Mouse (Mus musculus): ENCODE results near the gene Adprh. TPM values are rescaled to one million over a fixed set of nuclear protein-coding genes. Genes with fewer than 3 reads are reported as not detected.
"Not testable (repeated sequence)": the region's sequence is repeated elsewhere in the genome, so short reads cannot be mapped to it uniquely, and the experiment has no call there.

The Adprh gene
- polyA plus RNA-seq, 1 experiment from 2014 or later, result 29.4 TPM

DNA sequence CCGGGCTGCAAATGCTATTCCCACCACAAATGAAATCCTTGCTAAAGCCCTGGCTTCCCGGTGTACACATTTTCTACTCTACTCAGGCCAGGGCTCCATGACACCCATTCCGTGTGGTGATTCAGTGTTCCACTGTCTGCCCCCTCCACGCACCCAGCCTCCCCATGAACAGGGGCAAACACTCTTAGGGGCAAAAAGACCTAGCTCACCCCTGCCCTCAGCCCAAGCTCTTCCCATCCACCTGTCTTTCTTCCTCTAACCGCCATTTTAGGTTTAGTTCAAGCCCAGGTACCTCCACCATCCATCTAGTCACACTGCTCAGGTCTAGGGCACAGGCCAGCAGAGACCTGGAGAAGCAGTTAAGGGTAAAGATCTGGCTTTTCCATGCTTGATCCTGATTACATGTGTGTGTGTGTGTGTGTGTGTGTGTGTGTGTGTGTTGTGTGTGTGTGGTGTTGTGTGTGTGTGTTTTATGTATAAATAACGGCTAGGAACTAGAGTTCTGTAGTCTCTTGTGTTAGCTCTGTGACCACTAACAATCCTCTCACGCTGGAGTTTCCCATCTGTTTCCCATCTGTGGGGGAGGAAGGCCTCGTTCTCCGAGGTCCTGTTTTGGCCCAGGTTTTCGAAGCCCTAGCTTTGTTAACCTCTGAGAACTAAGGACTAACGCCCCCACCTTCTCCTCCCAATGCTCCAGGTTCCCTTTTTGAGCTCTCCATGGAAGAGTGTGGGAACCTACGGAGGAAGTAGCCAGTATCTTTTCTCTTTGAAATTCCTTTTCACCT is 890 bp downstream of the Adprh start:
- H3K36me3 ChIP-seq (replicated peaks), result peaks cover 21% of the 10 kb centered on the region
- peak overlapping the region; percentile 88 for H3K4me3 ChIP-seq (replicated peaks)
- peaks cover 23% of the 10 kb centered on the region for H3K4me1 ChIP-seq (replicated peaks)
- H3K4me2 ChIP-seq, result peak overlapping the region; percentile 84
- no peak for ATAC-seq (ENCODE audit: insufficient read depth)
- WGBS (ENCODE audit: insufficient replicate concordance), result 42% methylated on average over 12 of the region's 12 CpGs
- no peaks in the 10 kb centered on the region for H3K9me3 ChIP-seq (replicated peaks)
- H3K27me3 ChIP-seq, result no peaks in the 10 kb centered on the region
- peak overlapping the region; percentile 88 for H3K9ac ChIP-seq
- peak overlapping the region; percentile 90 for H3K27ac ChIP-seq (replicated peaks)

DNA sequence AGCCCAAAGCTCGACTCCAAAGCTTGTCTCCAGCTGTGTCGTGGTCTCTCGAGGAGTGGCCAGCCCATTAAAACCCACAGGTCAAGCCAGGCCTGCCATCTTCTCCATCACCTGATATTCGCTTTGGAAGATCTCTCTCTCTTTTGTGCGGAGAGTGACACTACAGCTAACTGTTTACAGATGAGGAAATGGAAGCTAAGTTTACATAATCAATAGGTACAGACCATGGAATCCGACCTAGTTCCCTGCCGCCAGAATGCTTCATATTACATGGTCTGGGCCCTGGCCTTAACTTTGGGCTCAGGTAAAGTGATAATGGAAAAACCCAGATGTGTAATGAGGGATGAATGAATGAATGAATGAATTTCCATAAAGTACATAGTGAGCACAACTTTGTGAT is 1.8 kb downstream of the Adprh start:
- Histone ChIP-seq H3K4me1 (replicated peaks) (peaks cover 23% of the 10 kb centered on the region), H3K36me3 (replicated peaks) (peaks cover 29% of the 10 kb centered on the region), H3K27me3 (no peaks in the 10 kb centered on the region), H3K9me3 (replicated peaks) (no peaks in the 10 kb centered on the region), H3K9ac (no peak overlapping the region), H3K4me3 (replicated peaks) (no peak overlapping the region), H3K4me2 (no peak overlapping the region), H3K27ac (replicated peaks) (peak overlapping the region; percentile 48)
- ATAC-seq (ENCODE audit: insufficient read depth), result no peak
- 79% methylated on average over 7 of the region's 7 CpGs for WGBS (ENCODE audit: insufficient replicate concordance)

DNA sequence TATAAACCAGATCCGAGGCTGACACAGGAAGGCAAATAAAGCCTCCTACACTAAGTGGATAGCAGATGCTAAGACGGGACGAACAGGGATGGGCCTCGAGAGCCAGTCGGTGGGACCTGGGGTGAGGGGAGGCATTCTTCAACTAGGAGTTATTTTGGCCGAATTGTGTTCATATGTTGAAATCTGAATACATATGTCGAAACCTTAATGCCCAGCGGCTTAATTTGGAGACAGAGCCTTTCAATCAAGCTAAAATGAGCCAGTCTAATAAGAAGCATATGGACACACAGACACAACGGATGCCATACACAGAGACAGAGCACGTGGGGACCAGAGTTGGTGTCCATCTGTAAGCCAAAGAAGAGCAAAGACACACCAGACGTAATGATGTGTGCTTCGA is 4.0 kb downstream of the Adprh start:
- H3K27ac ChIP-seq (replicated peaks), result no peak overlapping the region
- H3K9ac ChIP-seq, result no peak overlapping the region
- H3K4me1 ChIP-seq (replicated peaks), result peaks cover 17% of the 10 kb centered on the region
- H3K9me3 ChIP-seq (replicated peaks), result no peaks in the 10 kb centered on the region
- no peaks in the 10 kb centered on the region for H3K27me3 ChIP-seq
- no peak overlapping the region for H3K4me3 ChIP-seq (replicated peaks)
- H3K36me3 ChIP-seq (replicated peaks), result peaks cover 47% of the 10 kb centered on the region
- H3K4me2 ChIP-seq, result no peak overlapping the region
- 80% methylated on average over 12 of the region's 12 CpGs for WGBS (ENCODE audit: insufficient replicate concordance)
- ATAC-seq (ENCODE audit: insufficient read depth), result no peak

DNA sequence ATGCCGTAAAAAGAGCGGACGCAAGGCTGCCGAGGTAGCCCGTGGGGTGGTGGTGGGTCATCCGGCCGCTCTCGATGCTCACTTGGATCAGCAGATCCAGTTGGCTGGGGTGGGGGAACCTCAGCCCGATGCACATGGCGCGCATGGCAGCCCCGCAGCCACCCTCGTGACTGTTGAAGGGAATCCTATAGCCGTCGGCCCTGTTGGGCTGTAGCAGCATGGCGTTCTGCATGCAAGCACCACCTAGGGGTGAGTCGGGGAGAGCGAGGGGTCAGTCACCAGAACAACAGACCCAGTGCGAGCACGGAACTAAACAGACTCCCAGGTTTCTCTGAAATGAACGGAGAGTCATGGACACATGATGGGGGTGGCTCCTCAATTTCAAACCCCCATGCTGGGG is 5.1 kb downstream of the Adprh start:
- Histone ChIP-seq H3K27ac (replicated peaks) (no peak overlapping the region), H3K9ac (no peak overlapping the region), H3K9me3 (replicated peaks) (no peaks in the 10 kb centered on the region), H3K27me3 (no peaks in the 10 kb centered on the region), H3K36me3 (replicated peaks) (peaks cover 47% of the 10 kb centered on the region), H3K4me2 (no peak overlapping the region), H3K4me3 (replicated peaks) (no peak overlapping the region), H3K4me1 (replicated peaks) (peaks cover 12% of the 10 kb centered on the region)
- no peak for ATAC-seq (ENCODE audit: insufficient read depth)
- 87% methylated on average over 21 of the region's 21 CpGs for WGBS (ENCODE audit: insufficient replicate concordance)

DNA sequence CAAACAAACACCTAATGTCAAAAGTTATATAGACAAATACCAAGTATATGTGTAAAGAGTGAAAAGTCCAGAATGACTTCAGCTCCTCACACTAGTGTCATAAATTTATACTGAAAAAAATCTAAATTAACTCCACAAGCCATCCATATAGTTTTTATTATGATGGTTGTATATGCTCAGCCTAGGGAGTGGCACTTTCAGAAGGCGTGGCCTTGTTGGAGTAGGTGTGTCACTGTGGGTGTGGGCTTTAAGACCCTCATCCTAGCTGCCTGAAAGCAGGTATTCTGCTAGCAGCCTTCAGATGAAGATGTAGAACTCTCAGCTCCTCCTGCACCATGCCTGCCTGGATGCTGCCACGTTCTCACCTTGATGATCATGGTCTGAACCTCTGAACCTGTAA is 6.4 kb downstream of the Adprh start:
- not testable (repeated sequence) for H3K4me2 ChIP-seq; H3K27ac ChIP-seq (replicated peaks); ATAC-seq (ENCODE audit: insufficient read depth); H3K9ac ChIP-seq; H3K27me3 ChIP-seq; H3K9me3 ChIP-seq (replicated peaks); H3K4me3 ChIP-seq (replicated peaks); H3K4me1 ChIP-seq (replicated peaks)
- 75% methylated on average over 2 of the region's 2 CpGs for WGBS (ENCODE audit: insufficient replicate concordance)
- H3K36me3 ChIP-seq (replicated peaks), result peaks cover 47% of the 10 kb centered on the region

DNA sequence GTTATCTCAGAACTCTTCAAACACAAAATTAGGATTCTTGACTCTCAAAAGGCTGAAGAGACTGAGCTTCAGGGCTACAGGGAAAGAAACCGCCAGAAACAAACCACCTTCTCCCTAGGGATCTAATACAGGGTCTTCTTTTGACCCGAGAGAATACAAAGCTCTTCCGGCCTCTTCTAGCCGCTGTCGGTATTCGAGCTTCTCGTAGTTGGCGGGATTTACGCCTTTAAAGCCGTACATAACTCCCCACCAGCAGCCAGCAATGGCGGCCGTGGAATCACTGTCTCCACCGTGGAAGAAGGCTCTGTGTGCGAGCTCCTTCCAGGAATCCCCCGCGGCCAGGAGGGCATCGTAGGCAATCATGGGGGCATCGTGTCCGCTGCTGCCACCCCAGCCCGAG is 6.9 kb downstream of the Adprh start:
- H3K4me2 ChIP-seq, result no peak overlapping the region
- H3K4me1 ChIP-seq (replicated peaks), result no peaks in the 10 kb centered on the region; the same call in 1 of the 2 replicates
- no peaks in the 10 kb centered on the region for H3K9me3 ChIP-seq (replicated peaks)
- H3K36me3 ChIP-seq (replicated peaks), result peaks cover 47% of the 10 kb centered on the region
- no peak for ATAC-seq (ENCODE audit: insufficient read depth)
- no peaks in the 10 kb centered on the region for H3K27me3 ChIP-seq
- WGBS (ENCODE audit: insufficient replicate concordance), result 89% methylated on average over 20 of the region's 20 CpGs
- no peak overlapping the region for H3K27ac ChIP-seq (replicated peaks)
- H3K4me3 ChIP-seq (replicated peaks), result no peak overlapping the region
- no peak overlapping the region for H3K9ac ChIP-seq

DNA sequence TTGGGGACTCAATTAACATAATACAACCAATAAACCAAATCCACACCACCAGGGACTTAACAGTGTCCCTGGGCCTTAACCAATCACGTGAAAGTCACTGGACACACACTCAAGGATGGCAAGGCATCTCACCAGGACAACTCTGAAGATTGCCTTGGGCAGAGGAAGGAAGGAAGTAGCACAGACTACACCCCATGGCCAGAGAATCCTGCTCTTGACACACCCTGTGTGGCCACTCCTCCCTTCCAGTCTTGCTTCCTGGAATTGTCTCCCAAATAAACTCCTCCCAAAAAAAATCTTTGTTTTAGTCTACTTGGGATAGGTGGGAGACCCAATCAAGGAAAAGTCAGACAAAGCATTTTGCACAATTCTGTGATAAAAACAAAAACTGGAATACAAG is 7.5 kb downstream of the Adprh start:
- H3K9ac ChIP-seq, result no peak overlapping the region

DNA sequence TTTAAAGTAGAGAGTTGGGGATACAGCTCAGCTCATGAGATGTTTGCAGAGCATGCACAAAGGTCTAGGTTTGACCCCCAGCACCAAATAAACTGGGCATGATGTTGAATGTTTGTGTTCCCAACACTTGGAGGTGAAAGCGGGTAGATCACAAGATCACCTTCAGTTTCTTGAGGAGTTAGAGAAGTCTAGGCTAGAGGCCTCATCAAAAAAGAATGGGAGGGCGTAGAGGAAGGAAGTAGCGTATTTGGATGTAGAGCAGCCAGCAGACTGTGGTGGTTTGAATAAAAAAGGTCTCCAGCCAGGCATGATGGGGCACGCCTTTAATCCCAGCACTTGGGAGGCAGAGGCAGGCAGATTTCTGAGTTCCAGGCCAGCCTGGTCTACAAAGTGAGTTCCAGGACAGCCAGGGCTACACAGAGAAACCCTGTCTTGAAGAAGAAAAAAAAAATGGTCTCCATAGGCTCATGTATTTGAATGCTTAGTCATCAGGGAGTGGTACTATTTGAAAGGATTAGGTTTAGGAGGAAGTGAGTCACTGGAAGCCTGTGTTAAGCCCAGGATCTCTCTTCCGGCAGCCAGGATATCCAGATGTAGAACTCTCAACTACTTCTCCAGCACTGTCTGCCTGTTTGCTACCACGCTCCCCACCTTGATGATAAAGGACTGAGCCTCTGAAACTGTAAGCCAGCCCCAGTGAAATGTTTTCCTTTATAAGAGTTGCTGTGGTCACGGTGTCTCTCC is 8.6 kb downstream of the Adprh start:
- Histone ChIP-seq H3K27me3 (no peaks in the 10 kb centered on the region), H3K9me3 (replicated peaks) (no peaks in the 10 kb centered on the region), H3K4me3 (replicated peaks) (no peak overlapping the region), H3K36me3 (replicated peaks) (peaks cover 41% of the 10 kb centered on the region), H3K27ac (replicated peaks) (no peak overlapping the region), H3K4me2 (no peak overlapping the region), H3K9ac (no peak overlapping the region), H3K4me1 (replicated peaks) (no peaks in the 10 kb centered on the region)
- 86% methylated on average over 7 of the region's 7 CpGs for WGBS (ENCODE audit: insufficient replicate concordance)
- ATAC-seq (ENCODE audit: insufficient read depth), result no peak

More for the DNA sequence above, 7.5 kb downstream of the Adprh start:
- Histone ChIP-seq H3K4me2 (no peak overlapping the region), H3K9me3 (replicated peaks) (no peaks in the 10 kb centered on the region), H3K4me3 (replicated peaks) (no peak overlapping the region), H3K4me1 (replicated peaks) (no peaks in the 10 kb centered on the region; the same call in 1 of the 2 replicates), H3K27me3 (no peaks in the 10 kb centered on the region), H3K27ac (replicated peaks) (no peak overlapping the region), H3K36me3 (replicated peaks) (peaks cover 44% of the 10 kb centered on the region)
- 90% methylated on average over 1 of the region's 1 CpGs for WGBS (ENCODE audit: insufficient replicate concordance)
- no peak for ATAC-seq (ENCODE audit: insufficient read depth)

DNA sequence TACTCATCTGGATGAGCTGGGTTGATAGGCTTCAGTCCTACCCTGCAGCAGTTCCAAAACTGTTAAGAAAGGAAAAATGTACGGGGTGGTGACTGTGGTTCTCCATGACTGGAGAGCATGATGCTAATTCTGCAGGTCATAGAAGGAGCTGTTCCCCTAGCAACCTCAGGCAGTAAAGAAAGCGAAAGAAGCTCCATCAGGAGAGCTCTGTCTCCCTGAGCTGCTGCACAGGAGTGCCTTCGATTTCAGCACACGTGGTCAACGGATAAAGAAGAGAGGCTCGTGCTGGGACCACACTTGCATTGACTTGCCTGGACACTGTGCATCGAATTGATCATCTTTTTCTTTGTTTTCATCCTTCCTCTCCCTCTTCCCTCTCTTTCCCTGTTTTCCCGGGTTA is 10.3 kb downstream of the Adprh start:
- H3K4me1 ChIP-seq (replicated peaks), result no peaks in the 10 kb centered on the region
- H3K9me3 ChIP-seq (replicated peaks), result no peaks in the 10 kb centered on the region
- H3K9ac ChIP-seq, result no peak overlapping the region
- H3K4me2 ChIP-seq, result no peak overlapping the region
- H3K4me3 ChIP-seq (replicated peaks), result no peak overlapping the region
- 69% methylated on average over 8 of the region's 8 CpGs for WGBS (ENCODE audit: insufficient replicate concordance)
- no peaks in the 10 kb centered on the region for H3K27me3 ChIP-seq
- H3K27ac ChIP-seq (replicated peaks), result no peak overlapping the region
- ATAC-seq (ENCODE audit: insufficient read depth), result no peak
- peaks cover 31% of the 10 kb centered on the region for H3K36me3 ChIP-seq (replicated peaks)

DNA sequence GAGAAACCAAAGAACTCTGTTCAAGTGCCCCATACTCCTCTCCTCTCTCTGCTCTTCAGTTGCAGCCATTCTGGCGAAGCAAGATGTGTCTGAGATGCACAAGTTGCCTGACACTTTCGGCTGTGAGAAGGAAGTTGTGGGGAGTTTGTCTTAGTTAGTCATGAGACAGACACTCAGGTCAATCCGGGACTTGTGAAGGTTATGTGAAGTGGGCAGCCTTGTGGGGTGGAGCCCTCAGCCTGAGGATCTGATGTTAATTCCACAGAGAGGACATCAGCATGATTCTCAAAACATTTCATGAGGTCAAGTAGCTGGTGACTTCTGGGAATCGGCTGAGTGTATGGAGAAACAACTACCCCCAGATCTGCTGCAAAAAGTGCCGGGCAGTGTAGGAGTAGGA is 10.9 kb downstream of the Adprh start:
- Histone ChIP-seq H3K9me3 (replicated peaks) (no peaks in the 10 kb centered on the region), H3K4me2 (no peak overlapping the region), H3K27ac (replicated peaks) (no peak overlapping the region), H3K4me1 (replicated peaks) (no peaks in the 10 kb centered on the region), H3K36me3 (replicated peaks) (peaks cover 25% of the 10 kb centered on the region), H3K27me3 (no peaks in the 10 kb centered on the region), H3K4me3 (replicated peaks) (no peak overlapping the region), H3K9ac (no peak overlapping the region)
- WGBS (ENCODE audit: insufficient replicate concordance), result 55% methylated on average over 5 of the region's 5 CpGs
- no peak for ATAC-seq (ENCODE audit: insufficient read depth)

DNA sequence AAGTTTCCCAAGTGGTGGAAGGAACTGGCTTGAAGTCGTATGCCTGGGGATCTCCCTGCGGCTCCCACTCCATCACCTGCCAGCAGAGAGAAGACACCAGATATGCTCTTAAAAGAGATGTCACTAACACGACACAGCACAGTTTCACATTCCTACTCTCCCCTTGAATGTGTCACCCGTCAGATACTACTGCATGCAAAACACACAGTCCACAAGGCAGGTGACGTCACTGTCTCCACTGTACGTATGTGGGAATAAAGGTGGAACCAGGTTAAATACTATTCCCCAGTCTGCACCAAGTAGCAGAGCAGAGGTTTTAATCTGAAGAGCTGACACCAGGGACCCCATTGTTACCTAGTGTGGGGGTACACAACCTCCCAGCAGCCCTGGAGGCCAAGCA is 12.1 kb downstream of the Adprh start:
- no peak overlapping the region for H3K4me3 ChIP-seq (replicated peaks)
- no peak for ATAC-seq (ENCODE audit: insufficient read depth)
- H3K4me1 ChIP-seq (replicated peaks), result no peaks in the 10 kb centered on the region
- H3K9ac ChIP-seq, result no peak overlapping the region
- H3K27me3 ChIP-seq, result no peaks in the 10 kb centered on the region
- no peak overlapping the region for H3K27ac ChIP-seq (replicated peaks)
- H3K4me2 ChIP-seq, result no peak overlapping the region
- H3K9me3 ChIP-seq (replicated peaks), result no peaks in the 10 kb centered on the region
- peaks cover 14% of the 10 kb centered on the region for H3K36me3 ChIP-seq (replicated peaks)
- 64% methylated on average over 6 of the region's 6 CpGs for WGBS (ENCODE audit: insufficient replicate concordance)

Measured in liver, embryonic 15.5 days (tissue).